Mouse (Mus musculus): ENCODE measurements around the gene Bphl. TPM values are rescaled to one million over a fixed set of nuclear protein-coding genes. Genes with fewer than 3 reads are reported as not detected.

The Bphl gene
- polyA plus RNA-seq, 1 experiment from 2014 or later: 34.4 TPM

GRCm38 (mm10) chr13:34096455-34096854, 59.1 kb downstream of the Bphl start:
- no peaks in the 10 kb centered on the region for H3K9me3 ChIP-seq (replicated peaks)
- H3K9ac ChIP-seq: peak overlapping the region; percentile 33; the same call in 1 of the 2 replicates
- ATAC-seq (ENCODE audit: low FRiP score): peak; percentile 69
- H3K4me1 ChIP-seq: peaks cover 12% of the 10 kb centered on the region
- peak overlapping the region; percentile 40 for H3K27ac ChIP-seq
- H3K4me2 ChIP-seq (replicated peaks): 0 out of 2 replicates have a peak overlapping the region, but pooled peaks have one; percentile 21
- H3K4me3 ChIP-seq: no peak overlapping the region
- no peaks in the 10 kb centered on the region for H3K36me3 ChIP-seq
- no peaks in the 10 kb centered on the region for H3K27me3 ChIP-seq
- 59% methylated on average over 4 of the region's 4 CpGs for WGBS

- peaks cover 12% of the 10 kb centered on the region for H3K4me1 ChIP-seq
- no peaks in the 10 kb centered on the region for H3K36me3 ChIP-seq
- H3K27me3 ChIP-seq: no peaks in the 10 kb centered on the region
- no peaks in the 10 kb centered on the region for H3K9me3 ChIP-seq (replicated peaks)
- no peak overlapping the region for H3K4me3 ChIP-seq
- ATAC-seq (ENCODE audit: low FRiP score): no peak
- H3K9ac ChIP-seq: no peak overlapping the region
- H3K4me2 ChIP-seq (replicated peaks): no peak overlapping the region
- 59% methylated on average over 3 of the region's 3 CpGs for WGBS
- H3K27ac ChIP-seq: peak overlapping the region; percentile 40
These were observed 59.7 kb downstream of the Bphl start for GRCm38 (mm10) chr13:34097086-34097485.

GRCm38 (mm10) chr13:34100733-34101132, 63.3 kb downstream of the Bphl start:
- Histone ChIP-seq H3K9me3 (replicated peaks) (no peaks in the 10 kb centered on the region), H3K4me3 (no peak overlapping the region), H3K4me2 (replicated peaks) (no peak overlapping the region), H3K4me1 (peaks cover 7% of the 10 kb centered on the region), H3K27me3 (no peaks in the 10 kb centered on the region), H3K27ac (no peak overlapping the region), H3K9ac (no peak overlapping the region), H3K36me3 (no peaks in the 10 kb centered on the region)
- no peak for ATAC-seq (ENCODE audit: low FRiP score)
- WGBS: 90% methylated on average over 3 of the region's 3 CpGs

GRCm38 (mm10) chr13:34101247-34101646, 63.9 kb downstream of the Bphl start:
- no peaks in the 10 kb centered on the region for H3K36me3 ChIP-seq
- no peak overlapping the region for H3K4me2 ChIP-seq (replicated peaks)
- no peaks in the 10 kb centered on the region for H3K27me3 ChIP-seq
- no peak overlapping the region for H3K4me3 ChIP-seq
- no peaks in the 10 kb centered on the region for H3K9me3 ChIP-seq (replicated peaks)
- no peak for ATAC-seq (ENCODE audit: low FRiP score)
- no peak overlapping the region for H3K9ac ChIP-seq
- WGBS: 95% methylated on average over 10 of the region's 10 CpGs
- no peak overlapping the region for H3K27ac ChIP-seq
- H3K4me1 ChIP-seq: peaks cover 4% of the 10 kb centered on the region

- 85% methylated on average over 9 of the region's 9 CpGs for WGBS
These were observed 64.5 kb downstream of the Bphl start for GRCm38 (mm10) chr13:34101908-34102307.

GRCm38 (mm10) chr13:34105364-34105763, 68.0 kb downstream of the Bphl start:
- H3K36me3 ChIP-seq: no peaks in the 10 kb centered on the region

More at GRCm38 (mm10) chr13:34101908-34102307, 64.5 kb downstream of the Bphl start:
- H3K36me3 ChIP-seq: no peaks in the 10 kb centered on the region
- no peak overlapping the region for H3K9ac ChIP-seq
- H3K4me1 ChIP-seq: no peaks in the 10 kb centered on the region
- no peaks in the 10 kb centered on the region for H3K27me3 ChIP-seq
- no peaks in the 10 kb centered on the region for H3K9me3 ChIP-seq (replicated peaks)
- no peak for ATAC-seq (ENCODE audit: low FRiP score)
- no peak overlapping the region for H3K4me2 ChIP-seq (replicated peaks)
- H3K4me3 ChIP-seq: no peak overlapping the region
- H3K27ac ChIP-seq: no peak overlapping the region

GRCm38 (mm10) chr13:34106256-34106655, 68.9 kb downstream of the Bphl start:
- Histone ChIP-seq H3K9me3 (replicated peaks) (no peaks in the 10 kb centered on the region), H3K4me2 (replicated peaks) (no peak overlapping the region)
- 83% methylated on average over 2 of the region's 2 CpGs for WGBS

More at GRCm38 (mm10) chr13:34105364-34105763, 68.0 kb downstream of the Bphl start:
- Histone ChIP-seq H3K4me3 (no peak overlapping the region), H3K4me2 (replicated peaks) (no peak overlapping the region), H3K27me3 (no peaks in the 10 kb centered on the region), H3K9me3 (replicated peaks) (no peaks in the 10 kb centered on the region), H3K9ac (no peak overlapping the region), H3K4me1 (peaks cover 6% of the 10 kb centered on the region; the same call in 1 of the 2 replicates), H3K27ac (no peak overlapping the region)
- 76% methylated on average over 1 of the region's 1 CpGs for WGBS
- no peak for ATAC-seq (ENCODE audit: low FRiP score)

GRCm38 (mm10) chr13:34106999-34107398, 69.6 kb downstream of the Bphl start:
- WGBS: 93% methylated on average over 1 of the region's 1 CpGs

More at GRCm38 (mm10) chr13:34106256-34106655, 68.9 kb downstream of the Bphl start:
- Histone ChIP-seq H3K4me1 (peaks cover 6% of the 10 kb centered on the region; the same call in 1 of the 2 replicates), H3K9ac (no peak overlapping the region), H3K27ac (no peak overlapping the region), H3K4me3 (no peak overlapping the region), H3K36me3 (no peaks in the 10 kb centered on the region), H3K27me3 (no peaks in the 10 kb centered on the region)
- no peak for ATAC-seq (ENCODE audit: low FRiP score)

GRCm38 (mm10) chr13:34109035-34109676, 71.8 kb downstream of the Bphl start:
- Histone ChIP-seq H3K27me3 (no peaks in the 10 kb centered on the region), H3K36me3 (no peaks in the 10 kb centered on the region), H3K27ac (no peak overlapping the region), H3K9ac (no peak overlapping the region), H3K4me2 (replicated peaks) (no peak overlapping the region), H3K4me1 (peaks cover 6% of the 10 kb centered on the region; the same call in 1 of the 2 replicates), H3K9me3 (replicated peaks) (no peaks in the 10 kb centered on the region), H3K4me3 (no peak overlapping the region)
- ATAC-seq (ENCODE audit: low FRiP score): no peak
- WGBS: 74% methylated on average over 4 of the region's 4 CpGs

More at GRCm38 (mm10) chr13:34106999-34107398, 69.6 kb downstream of the Bphl start:
- no peak overlapping the region for H3K27ac ChIP-seq
- ATAC-seq (ENCODE audit: low FRiP score): no peak
- no peaks in the 10 kb centered on the region for H3K36me3 ChIP-seq
- no peaks in the 10 kb centered on the region for H3K9me3 ChIP-seq (replicated peaks)
- peaks cover 6% of the 10 kb centered on the region; the same call in 1 of the 2 replicates for H3K4me1 ChIP-seq
- H3K4me3 ChIP-seq: no peak overlapping the region
- H3K9ac ChIP-seq: no peak overlapping the region
- H3K4me2 ChIP-seq (replicated peaks): no peak overlapping the region
- no peaks in the 10 kb centered on the region for H3K27me3 ChIP-seq

- WGBS: 50% methylated on average over 4 of the region's 4 CpGs
- H3K4me2 ChIP-seq (replicated peaks): no peak overlapping the region
- H3K27me3 ChIP-seq: no peaks in the 10 kb centered on the region
- H3K9me3 ChIP-seq (replicated peaks): no peaks in the 10 kb centered on the region
- no peak overlapping the region for H3K27ac ChIP-seq
- H3K4me3 ChIP-seq: no peak overlapping the region
- no peak for ATAC-seq (ENCODE audit: low FRiP score)
- H3K36me3 ChIP-seq: no peaks in the 10 kb centered on the region
- H3K4me1 ChIP-seq: peaks cover 6% of the 10 kb centered on the region; the same call in 1 of the 2 replicates
- H3K9ac ChIP-seq: no peak overlapping the region
These were observed 72.3 kb downstream of the Bphl start for GRCm38 (mm10) chr13:34109677-34110058.

- Histone ChIP-seq H3K4me3 (no peak overlapping the region), H3K4me2 (replicated peaks) (no peak overlapping the region), H3K9me3 (replicated peaks) (no peaks in the 10 kb centered on the region), H3K27ac (no peak overlapping the region), H3K9ac (no peak overlapping the region), H3K36me3 (no peaks in the 10 kb centered on the region), H3K27me3 (no peaks in the 10 kb centered on the region), H3K4me1 (peaks cover 6% of the 10 kb centered on the region; the same call in 1 of the 2 replicates)
- no peak for ATAC-seq (ENCODE audit: low FRiP score)
- 71% methylated on average over 5 of the region's 5 CpGs for WGBS
These were observed 73.6 kb downstream of the Bphl start for GRCm38 (mm10) chr13:34111019-34111418.

- no peaks in the 10 kb centered on the region for H3K27me3 ChIP-seq
- H3K9ac ChIP-seq: no peak overlapping the region
- 80% methylated on average over 3 of the region's 3 CpGs for WGBS
- no peaks in the 10 kb centered on the region for H3K36me3 ChIP-seq
- no peak for ATAC-seq (ENCODE audit: low FRiP score)
- peaks cover 6% of the 10 kb centered on the region; the same call in 1 of the 2 replicates for H3K4me1 ChIP-seq
- no peak overlapping the region for H3K4me2 ChIP-seq (replicated peaks)
- no peaks in the 10 kb centered on the region for H3K9me3 ChIP-seq (replicated peaks)
- no peak overlapping the region for H3K27ac ChIP-seq
- H3K4me3 ChIP-seq: no peak overlapping the region
These were observed 74.5 kb downstream of the Bphl start for GRCm38 (mm10) chr13:34111878-34112277.

All from hindbrain, embryonic 12.5 days (tissue).